Mouse (Mus musculus): Measurements from ENCODE around the gene Dennd2c. TPM values are rescaled to one million over a fixed set of nuclear protein-coding genes. Genes with fewer than 3 reads are reported as not detected.
"Not testable (repeated sequence)": the region's sequence is repeated elsewhere in the genome, so short reads cannot be mapped to it uniquely, and the experiment has no call there.

The Dennd2c gene
- polyA plus RNA-seq, 1 experiment from 2014 or later, result 3.7 TPM

DNA sequence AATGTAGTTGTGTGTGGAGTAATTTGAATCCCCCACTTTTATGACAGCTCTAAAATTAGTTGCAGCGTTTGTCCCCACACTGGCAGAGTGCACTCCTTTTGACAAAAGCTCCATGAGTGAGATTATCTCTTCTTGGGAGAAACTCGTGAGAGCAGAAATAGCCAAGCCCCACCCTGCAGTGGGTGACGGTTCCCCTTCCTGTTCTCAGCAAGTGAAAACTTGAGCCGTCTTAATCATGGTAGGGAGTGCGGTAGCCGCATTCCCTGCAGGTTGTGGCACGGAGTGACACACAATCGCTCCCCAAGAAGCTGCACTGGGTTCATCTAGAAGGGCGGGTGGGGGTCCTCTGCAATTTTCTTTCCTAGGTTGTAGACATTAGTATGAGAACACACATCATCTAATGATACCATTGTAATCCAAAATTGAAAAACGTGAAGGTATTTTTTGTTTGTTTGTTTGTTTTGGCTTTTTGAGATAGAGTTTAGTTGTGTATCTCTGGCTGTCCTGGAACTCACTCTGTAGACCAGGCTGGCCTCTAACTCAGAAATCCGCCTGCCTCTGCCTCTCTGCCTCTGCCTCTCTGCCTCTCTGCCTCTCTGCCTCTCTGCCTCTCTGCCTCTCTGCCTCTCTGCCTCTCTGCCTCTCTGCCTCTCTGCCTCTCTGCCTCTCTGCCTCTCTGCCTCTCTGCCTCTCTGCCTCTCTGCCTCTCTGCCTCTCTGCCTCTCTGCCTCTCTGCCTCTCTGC lies 37.9 kb downstream of the Dennd2c start:
- 54% methylated on average over 11 of the region's 11 CpGs for WGBS
- not testable (repeated sequence) for H3K36me3 ChIP-seq (ENCODE audit: control insufficient read depth, insufficient read depth, low read length); H3K27me3 ChIP-seq (ENCODE audit: control insufficient read depth, insufficient read depth, low read length); DNase-seq (ENCODE audit: low spot score); H3K4me1 ChIP-seq (ENCODE audit: control insufficient read depth, insufficient read depth, low read length); H3K4me3 ChIP-seq (ENCODE audit: low read depth, low read length); H3K27ac ChIP-seq (replicated peaks; ENCODE audit: low read depth, low read length); ATAC-seq (ENCODE audit: insufficient number of reproducible peaks, low FRiP score, low TSS enrichment, low read depth); H3K4me2 ChIP-seq (ENCODE audit: low read depth, severe bottlenecking); H3K9me3 ChIP-seq (ENCODE audit: control insufficient read depth, low read length); H3K9ac ChIP-seq (ENCODE audit: low read length)

GRCm38 (mm10) chr3:103141287-103141686 lies 38.9 kb downstream of the Dennd2c start:
- Histone ChIP-seq H3K36me3 (ENCODE audit: control insufficient read depth, insufficient read depth, low read length) (no peaks in the 10 kb centered on the region), H3K9me3 (ENCODE audit: control insufficient read depth, low read length) (no peaks in the 10 kb centered on the region), H3K27me3 (ENCODE audit: control insufficient read depth, insufficient read depth, low read length) (no peaks in the 10 kb centered on the region), H3K4me1 (ENCODE audit: control insufficient read depth, insufficient read depth, low read length) (no peaks in the 10 kb centered on the region), H3K9ac (ENCODE audit: low read length) (no peak overlapping the region), H3K4me2 (ENCODE audit: low read depth, severe bottlenecking) (no peak overlapping the region), H3K4me3 (ENCODE audit: low read depth, low read length) (no peak overlapping the region), H3K27ac (replicated peaks; ENCODE audit: low read depth, low read length) (no peak overlapping the region)
- WGBS, result 95% methylated on average over 11 of the region's 11 CpGs
- DNase-seq (ENCODE audit: low spot score) (no peak), ATAC-seq (ENCODE audit: insufficient number of reproducible peaks, low FRiP score, low TSS enrichment, low read depth) (no peak)

GRCm38 (mm10) chr3:103142366-103142765 lies 40.0 kb downstream of the Dennd2c start:
- Histone ChIP-seq H3K27me3 (ENCODE audit: control insufficient read depth, insufficient read depth, low read length) (no peaks in the 10 kb centered on the region), H3K27ac (replicated peaks; ENCODE audit: low read depth, low read length) (no peak overlapping the region), H3K9me3 (ENCODE audit: control insufficient read depth, low read length) (no peaks in the 10 kb centered on the region), H3K4me1 (ENCODE audit: control insufficient read depth, insufficient read depth, low read length) (no peaks in the 10 kb centered on the region), H3K9ac (ENCODE audit: low read length) (no peak overlapping the region), H3K4me3 (ENCODE audit: low read depth, low read length) (no peak overlapping the region), H3K4me2 (ENCODE audit: low read depth, severe bottlenecking) (no peak overlapping the region), H3K36me3 (ENCODE audit: control insufficient read depth, insufficient read depth, low read length) (no peaks in the 10 kb centered on the region)
- ATAC-seq (ENCODE audit: insufficient number of reproducible peaks, low FRiP score, low TSS enrichment, low read depth) (no peak), DNase-seq (ENCODE audit: low spot score) (no peak)
- WGBS, result 83% methylated on average over 10 of the region's 10 CpGs

DNA sequence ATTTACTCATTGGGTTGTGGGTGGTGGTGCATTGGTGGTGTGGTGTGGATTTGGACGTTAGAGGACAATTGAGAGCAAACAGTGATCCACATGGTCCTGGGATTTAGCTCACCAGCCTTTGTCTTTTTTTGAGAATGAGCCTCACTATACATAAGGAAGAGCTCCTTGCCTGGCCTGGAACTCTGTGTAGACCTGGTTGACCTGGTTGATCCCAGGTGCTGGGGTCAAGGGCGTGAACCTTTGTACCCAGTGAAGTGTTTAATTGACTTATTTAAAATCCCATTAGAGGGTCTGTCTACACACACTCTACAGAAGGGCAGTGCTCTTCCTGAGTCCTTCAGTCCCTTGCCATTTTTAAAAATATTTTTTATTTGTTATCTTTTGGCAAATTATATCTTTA lies 42.9 kb downstream of the Dennd2c start:
- Histone ChIP-seq H3K27ac (replicated peaks; ENCODE audit: low read depth, low read length) (no peak overlapping the region), H3K4me2 (ENCODE audit: low read depth, severe bottlenecking) (no peak overlapping the region), H3K9ac (ENCODE audit: low read length) (no peak overlapping the region), H3K4me1 (ENCODE audit: control insufficient read depth, insufficient read depth, low read length) (no peaks in the 10 kb centered on the region), H3K27me3 (ENCODE audit: control insufficient read depth, insufficient read depth, low read length) (no peaks in the 10 kb centered on the region), H3K9me3 (ENCODE audit: control insufficient read depth, low read length) (no peaks in the 10 kb centered on the region), H3K4me3 (ENCODE audit: low read depth, low read length) (no peak overlapping the region), H3K36me3 (ENCODE audit: control insufficient read depth, insufficient read depth, low read length) (no peaks in the 10 kb centered on the region)
- DNase-seq (ENCODE audit: low spot score) (no peak), ATAC-seq (ENCODE audit: insufficient number of reproducible peaks, low FRiP score, low TSS enrichment, low read depth) (no peak)
- 82% methylated on average over 2 of the region's 2 CpGs for WGBS

- no peak for ATAC-seq (ENCODE audit: insufficient number of reproducible peaks, low FRiP score, low TSS enrichment, low read depth)
- Histone ChIP-seq H3K27me3 (ENCODE audit: control insufficient read depth, insufficient read depth, low read length) (no peaks in the 10 kb centered on the region), H3K4me2 (ENCODE audit: low read depth, severe bottlenecking) (no peak overlapping the region), H3K9ac (ENCODE audit: low read length) (no peak overlapping the region), H3K4me3 (ENCODE audit: low read depth, low read length) (no peak overlapping the region), H3K4me1 (ENCODE audit: control insufficient read depth, insufficient read depth, low read length) (no peaks in the 10 kb centered on the region), H3K9me3 (ENCODE audit: control insufficient read depth, low read length) (no peaks in the 10 kb centered on the region), H3K36me3 (ENCODE audit: control insufficient read depth, insufficient read depth, low read length) (no peaks in the 10 kb centered on the region), H3K27ac (replicated peaks; ENCODE audit: low read depth, low read length) (no peak overlapping the region)
- 72% methylated on average over 4 of the region's 4 CpGs for WGBS
- DNase-seq (ENCODE audit: low spot score), result no peak
These were observed 43.4 kb downstream of the Dennd2c start for GRCm38 (mm10) chr3:103145791-103146190.

GRCm38 (mm10) chr3:103146330-103147166 lies 44.1 kb downstream of the Dennd2c start:
- WGBS, result 65% methylated on average over 23 of the region's 23 CpGs
- no peak for ATAC-seq (ENCODE audit: insufficient number of reproducible peaks, low FRiP score, low TSS enrichment, low read depth)

DNA sequence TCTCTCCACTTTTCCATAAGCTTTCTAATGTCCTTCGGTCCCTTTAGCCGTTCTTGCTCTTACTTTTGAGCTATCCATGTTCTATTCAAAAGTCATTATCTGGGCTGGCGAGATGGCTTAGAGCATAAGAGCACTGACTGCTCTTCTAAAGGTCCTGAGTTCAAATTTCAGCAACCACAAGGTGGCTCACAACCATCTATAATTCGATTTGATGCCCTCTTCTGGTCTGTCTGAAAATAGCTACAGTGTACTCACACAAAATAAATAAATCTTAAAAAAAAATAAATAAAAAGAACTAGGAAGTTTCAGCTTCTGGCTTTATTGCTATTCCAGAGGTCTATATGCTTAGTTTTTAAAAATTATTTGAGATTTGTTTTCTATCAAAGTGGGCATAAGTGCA lies 45.4 kb downstream of the Dennd2c start:
- Histone ChIP-seq H3K4me2 (ENCODE audit: low read depth, severe bottlenecking) (no peak overlapping the region), H3K27ac (replicated peaks; ENCODE audit: low read depth, low read length) (no peak overlapping the region), H3K9me3 (ENCODE audit: control insufficient read depth, low read length) (no peaks in the 10 kb centered on the region), H3K4me3 (ENCODE audit: low read depth, low read length) (no peak overlapping the region), H3K9ac (ENCODE audit: low read length) (no peak overlapping the region), H3K36me3 (ENCODE audit: control insufficient read depth, insufficient read depth, low read length) (no peaks in the 10 kb centered on the region), H3K27me3 (ENCODE audit: control insufficient read depth, insufficient read depth, low read length) (no peaks in the 10 kb centered on the region), H3K4me1 (ENCODE audit: control insufficient read depth, insufficient read depth, low read length) (no peaks in the 10 kb centered on the region)
- WGBS, result 88% methylated on average over 4 of the region's 4 CpGs
- ATAC-seq (ENCODE audit: insufficient number of reproducible peaks, low FRiP score, low TSS enrichment, low read depth) (no peak), DNase-seq (ENCODE audit: low spot score) (no peak)

More at GRCm38 (mm10) chr3:103146330-103147166, 44.1 kb downstream of the Dennd2c start:
- H3K27me3 ChIP-seq (ENCODE audit: control insufficient read depth, insufficient read depth, low read length), result no peaks in the 10 kb centered on the region
- no peaks in the 10 kb centered on the region for H3K9me3 ChIP-seq (ENCODE audit: control insufficient read depth, low read length)
- no peak overlapping the region for H3K4me3 ChIP-seq (ENCODE audit: low read depth, low read length)
- H3K27ac ChIP-seq (replicated peaks; ENCODE audit: low read depth, low read length), result no peak overlapping the region
- H3K4me2 ChIP-seq (ENCODE audit: low read depth, severe bottlenecking), result no peak overlapping the region
- no peaks in the 10 kb centered on the region for H3K4me1 ChIP-seq (ENCODE audit: control insufficient read depth, insufficient read depth, low read length)
- H3K9ac ChIP-seq (ENCODE audit: low read length), result no peak overlapping the region
- DNase-seq (ENCODE audit: low spot score), result no peak
- H3K36me3 ChIP-seq (ENCODE audit: control insufficient read depth, insufficient read depth, low read length), result no peaks in the 10 kb centered on the region

DNA sequence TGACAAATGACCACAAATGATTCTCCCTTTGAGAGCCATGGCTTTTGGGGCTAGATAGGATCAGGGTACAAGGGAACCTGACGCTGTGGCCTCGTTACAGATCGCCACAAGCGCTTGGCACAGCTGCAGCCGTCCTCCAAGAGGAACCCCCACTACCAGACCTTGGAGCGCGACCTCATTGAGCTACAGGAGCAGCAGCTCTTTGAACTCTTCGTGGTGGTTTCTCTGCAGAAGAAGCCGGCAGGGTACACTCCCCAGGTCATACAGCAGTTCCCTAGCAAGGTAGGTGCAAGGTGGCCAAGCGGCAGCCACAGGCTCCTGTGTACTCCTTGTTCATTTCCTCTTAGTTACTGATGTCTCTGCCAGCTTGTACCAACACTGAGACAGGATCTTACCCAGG lies 46.5 kb downstream of the Dennd2c start:
- DNase-seq (ENCODE audit: low spot score), result no peak
- ATAC-seq (ENCODE audit: insufficient number of reproducible peaks, low FRiP score, low TSS enrichment, low read depth), result no peak
- H3K9ac ChIP-seq (ENCODE audit: low read length), result no peak overlapping the region
- no peaks in the 10 kb centered on the region for H3K36me3 ChIP-seq (ENCODE audit: control insufficient read depth, insufficient read depth, low read length)
- H3K27me3 ChIP-seq (ENCODE audit: control insufficient read depth, insufficient read depth, low read length), result no peaks in the 10 kb centered on the region
- no peaks in the 10 kb centered on the region for H3K4me1 ChIP-seq (ENCODE audit: control insufficient read depth, insufficient read depth, low read length)
- H3K4me2 ChIP-seq (ENCODE audit: low read depth, severe bottlenecking), result no peak overlapping the region
- H3K9me3 ChIP-seq (ENCODE audit: control insufficient read depth, low read length), result no peaks in the 10 kb centered on the region
- H3K4me3 ChIP-seq (ENCODE audit: low read depth, low read length), result no peak overlapping the region
- WGBS, result 82% methylated on average over 10 of the region's 10 CpGs
- no peak overlapping the region for H3K27ac ChIP-seq (replicated peaks; ENCODE audit: low read depth, low read length)

Measured in limb, embryonic 11.5 days (tissue).